Mouse (Mus musculus) embryonic fibroblast, embryonic 13.5 days (primary cell): ENCODE results near the gene Ifnar2.

ENCODE experiments used
- CTCF ChIP-seq: IDR thresholded peaks from 2 replicates; pipeline ENCODE4 v1.5.1; 2011; ENCODE audit warnings: mild to moderate bottlenecking, control low read depth, low read length, moderate library complexity, borderline replicate concordance; ENCODE audit not compliant: insufficient read depth
- POLR2A ChIP-seq: IDR thresholded peaks from 2 replicates; pipeline ENCODE4 v1.6.1; 2011; ENCODE audit warnings: low read depth, mild to moderate bottlenecking, control low read depth, low read length, moderate library complexity

GRCm38 (mm10) chr16:91433329-91433933 lies 60.8 kb downstream of the Ifnar2 start:
- TF ChIP-seq CTCF: no peak
- TF ChIP-seq POLR2A: no peak
